In the genomic region with DNA sequence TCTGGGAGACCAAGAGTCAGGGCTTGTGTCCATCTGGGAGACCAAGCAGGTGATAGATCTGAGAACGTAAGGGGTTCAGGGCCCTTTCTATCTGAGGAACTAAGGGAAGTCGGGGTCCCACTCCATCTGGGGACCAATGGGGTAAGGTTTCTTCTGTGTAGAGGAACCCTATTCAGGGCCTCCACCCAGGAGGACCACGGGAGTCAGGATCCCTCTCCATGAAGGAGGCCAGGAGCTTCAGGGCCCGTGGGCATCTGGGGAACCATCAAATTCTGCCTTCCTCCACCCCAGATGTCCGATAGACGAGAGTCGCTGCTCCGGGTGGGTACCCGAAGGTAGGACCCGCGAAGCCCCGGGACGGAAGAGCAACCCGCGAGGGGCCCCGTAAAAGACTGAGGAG, we compare ENCODE assay signal across 9 mouse cellular contexts. TPM values are rescaled to one million over a fixed set of nuclear protein-coding genes. Genes with fewer than 3 reads are reported as not detected.
DNase-seq lines count a peak whose midpoint lies in the region; ATAC-seq lines count a peak whose summit lies in the region.
"Had no signal": no experiment of that assay in that cellular context is flagged by ENCODE, and none has a peak within 500 bp of the region (broad histone marks: within the 10 kb centered on the region; RNA-seq: fewer than 3 reads in every experiment).

No protein-coding gene starts in this region.

- peaks cover 6% of the 10 kb centered on the region; the same call in 1 of the 2 replicates for H3K27me3 ChIP-seq in lung, embryonic 16.5 days (ENCODE audit: control insufficient read depth, insufficient read depth, low read depth, low read length)
- H3K27me3 ChIP-seq in embryonic facial prominence, embryonic 10.5 days (replicated peaks; ENCODE audit: low read depth, poor library complexity, severe bottlenecking), result peaks cover 23% of the 10 kb centered on the region
- H3K27me3 ChIP-seq in hindbrain, embryonic 10.5 days (ENCODE audit: insufficient read depth, poor library complexity, severe bottlenecking), result peaks cover 26% of the 10 kb centered on the region

- no peaks in the 10 kb centered on the region for H3K36me3 ChIP-seq in lung, embryonic 16.5 days (ENCODE audit: control insufficient read depth, insufficient read depth, low read length)
- H3K36me3 ChIP-seq in embryonic facial prominence, embryonic 10.5 days (replicated peaks), result 0 out of 2 replicates have a peak, but pooled peaks cover 3% of the 10 kb centered on the region
- H3K36me3 ChIP-seq in hindbrain, embryonic 10.5 days, result 0 out of 2 replicates have a peak, but pooled peaks cover 6% of the 10 kb centered on the region

- H3K9me3 ChIP-seq in lung, embryonic 16.5 days (ENCODE audit: control insufficient read depth, low read length), result no peaks in the 10 kb centered on the region
- no peaks in the 10 kb centered on the region for H3K9me3 ChIP-seq in embryonic facial prominence, embryonic 10.5 days
- H3K9me3 ChIP-seq in hindbrain, embryonic 10.5 days, result no peaks in the 10 kb centered on the region

- 0 out of 2 replicates have a peak overlapping the region, but pooled peaks have one; percentile 10 for H3K27ac ChIP-seq in lung, embryonic 16.5 days (ENCODE audit: low read length)
- peak overlapping the region; percentile 92 for H3K27ac ChIP-seq in embryonic facial prominence, embryonic 10.5 days (replicated peaks)
- H3K27ac ChIP-seq in hindbrain, embryonic 10.5 days, result peak overlapping the region; percentile 92

- H3K9ac ChIP-seq in lung, embryonic 16.5 days (ENCODE audit: low read length), result peak overlapping the region; percentile 85

- 0% methylated on average over 16 of the region's 16 CpGs for WGBS in lung, embryonic 16.5 days
- under 1% methylated on average over 16 of the region's 16 CpGs for WGBS in embryonic facial prominence, embryonic 10.5 days
- WGBS in hindbrain, embryonic 10.5 days, result 1% methylated on average over 16 of the region's 16 CpGs

- peak; percentile 23; the same call in 1 of the 2 replicates for ATAC-seq in lung, embryonic 16.5 days (ENCODE audit: low read depth)
- peak; percentile 32 for ATAC-seq in megakaryocyte, adult 5-6 weeks (ENCODE audit: poor library complexity, severe bottlenecking)
- ATAC-seq in activated CD4-positive, CD25-positive, alpha-beta regulatory T cell, adult 4 months, result no peak

- peak overlapping the region; percentile 65 for H3K4me2 ChIP-seq in lung, embryonic 16.5 days (ENCODE audit: low read depth, low read length)

- H3K4me3 ChIP-seq in lung, embryonic 16.5 days (ENCODE audit: low read length), result peak overlapping the region; percentile 75
- H3K4me3 ChIP-seq in embryonic facial prominence, embryonic 10.5 days, result peak overlapping the region; percentile 92
- peak overlapping the region; percentile 88 for H3K4me3 ChIP-seq in hindbrain, embryonic 10.5 days

- peaks cover 13% of the 10 kb centered on the region for H3K4me1 ChIP-seq in lung, embryonic 16.5 days (replicated peaks; ENCODE audit: control insufficient read depth, insufficient read depth, low read length)
- H3K4me1 ChIP-seq in embryonic facial prominence, embryonic 10.5 days, result peaks cover 26% of the 10 kb centered on the region
- peaks cover 39% of the 10 kb centered on the region for H3K4me1 ChIP-seq in hindbrain, embryonic 10.5 days (replicated peaks)

- no peak for DNase-seq in lung, postnatal 4 days
- DNase-seq in embryonic facial prominence, embryonic 10.5 days (ENCODE audit: low spot score), result no peak
- DNase-seq in hindbrain, embryonic 10.5 days (ENCODE audit: low spot score), result no peak
- no peak for DNase-seq in cerebellum, postnatal 10 days
- no peak for DNase-seq in adrenal gland, adult 18-20 months (ENCODE audit: low spot score in 2 of 2)

RNA-seq across cellular contexts. Expression of gene Tollip, which starts 16.5 kb away (rescaled TPM):
- polyA plus RNA-seq in lung, embryonic 16.5 days (2015; fragmentation: Nextera tagmentation; extraction: Ambion mirVana), result 54.3 and 55.2 TPM in 2 replicates
- 48.1 and 50.9 TPM in 2 replicates for polyA plus RNA-seq in embryonic facial prominence, embryonic 10.5 days (2016; fragmentation: Nextera tagmentation; extraction: Ambion mirVana)
- 60.3 and 69.0 TPM in 2 replicates for polyA plus RNA-seq in hindbrain, embryonic 10.5 days (2016; fragmentation: Nextera tagmentation; extraction: Ambion mirVana)
- total RNA-seq in megakaryocyte, adult 5-6 weeks (2015), result 29.0 and 30.9 TPM in 2 replicates
- total RNA-seq in megakaryocyte, adult 5-6 weeks (2017), result 30.7 and 38.7 TPM in 2 replicates
- polyA plus RNA-seq in activated CD4-positive, CD25-positive, alpha-beta regulatory T cell, adult 4 months (2017; shearing (Covaris generic)), result 10 to 100 TPM; 22.4 to 23.8 TPM
- 10 to 100 TPM; 57.0 to 57.8 TPM for total RNA-seq in adrenal gland, adult 18-20 months (2021)

RNA-seq across cellular contexts. Expression of gene Brsk2, which starts 47.7 kb away (rescaled TPM):
- 0.59 and 0.60 TPM in 2 replicates for polyA plus RNA-seq in lung, embryonic 16.5 days (2015; fragmentation: Nextera tagmentation; extraction: Ambion mirVana)
- polyA plus RNA-seq in embryonic facial prominence, embryonic 10.5 days (2016; fragmentation: Nextera tagmentation; extraction: Ambion mirVana), result 3.0 and 3.7 TPM in 2 replicates
- 8.7 and 14.1 TPM in 2 replicates for polyA plus RNA-seq in hindbrain, embryonic 10.5 days (2016; fragmentation: Nextera tagmentation; extraction: Ambion mirVana)
- total RNA-seq in megakaryocyte, adult 5-6 weeks (2015), result not detected in 2 replicates
- total RNA-seq in megakaryocyte, adult 5-6 weeks (2017), result not detected in 2 replicates
- under 1 TPM; 0.21 to 0.45 TPM for polyA plus RNA-seq in activated CD4-positive, CD25-positive, alpha-beta regulatory T cell, adult 4 months (2017; shearing (Covaris generic))
- total RNA-seq in adrenal gland, adult 18-20 months (2021), result 1 to 10 TPM; 1.8 to 2.1 TPM
- total RNA-seq: hematopoietic stem cell, adult 5-6 weeks had no signal

Comparison
In these comparisons a context has a peak if more than half of its experiments do, and no peak if none do; other contexts are left out.
1. H3K27ac ChIP-seq: peak in every context shown above with its lines; median percentile 92 in embryonic facial prominence, embryonic 10.5 days; 92 in hindbrain, embryonic 10.5 days; 10 in lung, embryonic 16.5 days.